Mouse (Mus musculus) spleen, postnatal 4 days (tissue): ENCODE measurements around the gene Ank2.

Source experiments
- DNase-seq, 2 experiments: peaks; one replicate each; pipeline ENCODE4 v3.0.0; 2022; ENCODE audit warnings: low spot score in 2 of 2

Gene Ank2

DNA sequence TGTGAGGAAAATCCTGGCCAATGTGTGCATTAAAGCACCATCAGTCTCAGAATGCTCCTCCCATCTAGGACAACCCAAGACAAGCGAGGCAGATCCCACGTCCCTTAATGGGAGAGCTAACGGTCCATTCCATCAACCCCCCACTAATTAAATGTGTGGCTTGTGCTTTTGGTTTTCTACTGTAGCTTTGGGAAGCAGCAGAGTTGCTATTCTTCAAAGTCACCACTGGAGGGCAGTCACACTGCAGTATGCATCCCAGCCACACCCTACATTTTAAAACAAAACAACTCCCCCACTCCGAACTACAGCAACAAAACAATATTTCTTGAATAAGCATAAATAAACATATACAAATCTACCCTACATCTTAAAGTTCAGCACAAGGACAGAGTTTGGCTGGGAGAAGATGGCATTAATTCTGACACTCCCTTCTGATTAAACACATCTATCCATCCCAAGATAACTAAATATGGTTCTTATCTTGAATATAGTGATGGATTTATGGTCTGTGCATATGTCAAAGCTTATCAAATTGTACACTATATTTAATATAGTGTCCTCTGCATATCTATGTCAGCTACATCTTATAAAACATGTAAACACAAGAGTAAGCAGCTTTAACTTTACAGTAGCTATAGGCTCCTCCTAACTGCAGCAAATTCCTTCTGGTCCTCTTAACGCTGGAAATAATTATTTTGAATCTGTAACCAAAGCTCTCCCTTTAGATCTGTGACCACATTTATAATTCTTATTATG lies 315.0 kb downstream of the Ank2 start:
- no peak for DNase-seq

DNA sequence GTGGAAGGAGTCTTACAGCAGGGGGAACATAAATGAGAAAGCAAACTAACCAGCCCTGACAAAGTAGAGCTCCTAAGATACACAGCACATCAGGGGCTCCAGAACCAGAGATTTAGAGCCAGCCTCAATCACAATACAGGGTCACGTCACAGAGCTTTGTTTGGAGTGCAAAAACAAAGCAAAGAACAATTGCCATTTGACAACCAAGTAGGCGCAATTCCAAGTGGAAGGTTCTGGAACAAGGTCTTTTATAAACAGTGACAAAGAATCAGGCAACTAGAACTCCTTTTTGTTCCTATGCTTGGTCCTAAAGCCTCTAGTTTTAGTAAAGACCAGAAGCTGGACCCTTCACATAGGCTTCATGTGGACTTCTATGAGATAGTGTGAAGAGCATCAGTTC lies 326.5 kb downstream of the Ank2 start:
- no peak for DNase-seq

DNA sequence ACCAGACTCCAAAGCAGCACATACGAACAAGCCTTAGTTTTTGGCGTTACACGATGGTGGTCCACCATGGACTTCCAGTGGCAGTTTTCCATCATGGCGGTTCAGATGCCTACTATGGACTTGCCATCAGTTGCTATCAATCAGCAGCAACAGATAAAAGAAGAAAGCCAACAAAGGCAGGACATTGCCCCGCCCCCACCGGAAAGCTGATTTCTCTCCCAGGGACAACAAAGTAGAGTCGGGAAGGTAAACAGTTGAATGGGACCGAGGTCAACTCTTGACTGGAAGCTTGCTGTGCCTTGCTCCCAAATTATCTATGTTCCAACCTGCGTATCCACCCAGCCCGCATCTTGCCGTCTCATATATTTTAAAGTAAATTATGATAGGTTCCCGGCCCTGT lies 328.9 kb downstream of the Ank2 start:
- DNase-seq = no peak

DNA sequence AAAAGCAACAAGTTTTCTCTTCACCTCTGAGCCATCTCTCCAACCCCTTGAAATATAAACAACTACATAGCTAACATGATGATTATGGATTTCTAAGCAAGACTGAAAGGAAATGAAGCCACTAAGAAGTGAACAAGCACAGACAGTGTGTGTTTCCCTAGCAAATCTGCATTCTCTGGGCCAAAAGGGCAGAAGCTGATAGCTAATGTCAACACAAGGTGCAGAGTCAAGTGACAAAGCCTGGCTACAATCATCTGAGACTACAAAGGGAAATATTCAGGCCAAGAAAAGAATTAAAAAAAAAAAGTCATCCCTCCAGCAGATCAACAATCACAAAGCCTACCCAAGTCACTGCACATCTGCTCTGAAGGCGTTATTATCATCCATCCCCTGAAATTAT lies 330.0 kb downstream of the Ank2 start:
- no peak for DNase-seq

DNA sequence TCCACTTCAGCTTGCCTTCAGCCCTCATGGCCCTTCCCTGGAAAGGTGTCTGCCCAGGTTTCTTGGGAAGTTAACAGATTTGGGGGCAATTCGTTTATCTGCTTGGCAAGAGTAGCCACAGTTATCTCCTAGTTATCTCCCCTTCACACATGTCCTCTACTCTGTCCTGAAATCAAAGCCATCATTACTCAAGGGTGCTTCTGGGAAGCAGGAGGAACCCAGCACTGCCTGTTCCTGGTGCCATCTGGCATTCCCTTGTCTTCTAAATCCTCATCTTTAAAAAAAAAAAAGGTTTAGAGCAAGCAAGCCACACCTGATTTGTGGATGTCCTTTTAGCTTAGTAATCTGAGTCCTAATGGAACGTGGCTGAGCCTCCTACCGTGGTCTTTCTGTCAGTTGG lies 335.4 kb downstream of the Ank2 start:
- no peak for DNase-seq

DNA sequence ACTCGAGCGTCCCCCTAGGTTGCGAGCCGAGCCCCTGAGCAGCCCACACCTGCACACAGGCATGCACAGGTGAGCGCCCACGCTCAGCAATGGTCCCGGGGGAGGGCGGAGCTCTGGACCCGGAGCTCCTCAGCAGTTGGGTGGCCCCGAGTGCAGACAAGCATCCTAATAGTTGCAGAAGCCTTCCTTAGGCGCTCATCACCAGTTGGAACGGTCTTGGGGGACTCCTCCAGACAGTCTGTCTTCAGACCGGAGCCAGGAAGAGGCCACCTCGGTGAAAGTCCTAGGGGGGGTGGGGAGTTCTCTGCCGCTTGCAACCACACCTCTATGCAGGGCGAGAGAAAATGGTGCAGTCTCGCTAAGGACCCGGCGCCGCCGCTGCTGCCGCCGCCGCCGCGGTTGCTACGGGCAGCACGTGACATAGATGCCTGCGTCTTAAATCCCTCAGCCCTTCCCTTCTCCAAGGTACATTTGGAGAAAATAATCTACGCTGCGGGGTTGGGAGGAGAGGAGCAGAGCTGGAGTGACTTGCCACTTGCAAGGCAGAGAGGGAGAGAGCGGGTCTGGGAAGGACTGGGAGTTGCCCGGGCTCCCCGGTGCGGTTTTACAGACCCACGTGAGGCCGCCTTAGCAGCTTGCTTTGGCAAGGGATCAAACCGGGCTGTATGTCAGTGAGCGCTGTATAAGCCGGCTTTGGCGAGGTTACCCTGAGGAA lies 337.0 kb downstream of the Ank2 start:
- DNase-seq = no peak

DNA sequence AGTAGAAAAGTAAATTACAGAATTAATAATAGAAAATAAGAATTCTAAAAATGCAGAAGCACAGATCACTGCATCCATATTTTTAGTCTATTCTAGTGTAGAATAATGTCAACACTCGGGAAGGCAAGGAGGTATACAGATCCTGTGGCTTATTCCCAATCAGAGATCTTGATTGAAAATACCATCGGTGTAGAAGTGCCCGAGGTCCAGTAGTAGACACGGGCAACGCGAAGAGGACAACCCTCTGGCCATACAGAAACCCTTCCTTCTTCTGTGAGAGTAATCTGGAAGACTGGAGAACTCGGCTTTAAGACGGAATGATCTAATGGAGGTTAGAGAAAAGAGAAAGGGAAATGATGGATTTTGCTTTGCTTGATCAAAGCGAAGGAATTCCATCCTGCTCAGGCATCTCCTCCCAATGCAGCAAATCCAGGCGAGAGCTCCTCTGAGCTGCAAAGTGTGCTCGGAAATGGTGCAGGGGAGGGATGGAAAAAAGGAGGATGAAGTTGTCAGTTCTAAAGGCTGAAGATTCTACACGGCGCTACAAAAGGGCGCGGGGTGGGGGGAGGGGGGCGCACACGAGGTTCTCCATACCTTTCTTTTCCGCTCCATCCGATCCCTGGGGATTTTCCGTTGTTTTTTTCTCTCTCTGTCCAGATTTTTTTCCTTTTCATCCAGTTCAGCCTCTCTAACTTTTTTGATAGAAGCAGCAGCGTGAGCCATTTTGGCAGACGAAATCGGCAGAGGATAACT lies 337.9 kb downstream of the Ank2 start:
- DNase-seq = no peak

DNA sequence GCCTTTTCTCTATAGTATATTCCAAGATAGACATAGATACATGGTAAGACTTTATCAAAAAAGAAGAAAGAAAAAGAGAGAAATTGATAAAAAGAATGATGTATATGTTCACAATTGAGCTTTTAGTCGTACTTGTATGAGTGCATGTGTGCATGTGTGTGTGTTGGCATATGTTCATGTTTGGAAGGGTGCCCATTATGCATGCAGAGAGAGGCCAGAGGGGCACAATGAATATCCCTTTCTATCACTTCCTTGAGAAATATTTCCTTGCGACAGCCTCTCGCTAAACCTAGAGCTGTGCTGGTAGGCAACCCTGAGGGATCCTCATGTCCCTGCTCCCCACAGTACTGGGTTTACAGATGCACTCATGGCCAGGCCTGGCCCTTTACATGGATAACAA lies 341.4 kb downstream of the Ank2 start:
- DNase-seq = no peak

DNA sequence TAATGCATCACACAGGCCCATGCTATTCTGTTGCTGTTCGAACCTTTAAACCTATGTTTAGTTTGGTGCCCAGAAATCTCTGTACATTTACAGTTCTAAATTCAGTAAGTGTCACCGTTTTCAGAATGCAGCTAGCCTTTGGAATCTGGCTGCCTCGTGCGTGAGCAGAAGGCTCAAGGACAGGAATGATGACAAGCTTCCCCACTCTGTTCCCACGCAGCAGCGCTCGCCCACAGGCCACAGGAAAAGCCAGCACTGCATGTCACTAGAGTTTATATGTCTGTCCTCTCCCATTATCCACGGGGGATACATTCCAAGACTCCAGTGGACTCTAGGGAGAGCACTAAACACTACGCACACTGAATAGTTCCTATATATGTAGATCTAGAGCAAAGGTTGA lies 343.1 kb downstream of the Ank2 start:
- no peak for DNase-seq

DNA sequence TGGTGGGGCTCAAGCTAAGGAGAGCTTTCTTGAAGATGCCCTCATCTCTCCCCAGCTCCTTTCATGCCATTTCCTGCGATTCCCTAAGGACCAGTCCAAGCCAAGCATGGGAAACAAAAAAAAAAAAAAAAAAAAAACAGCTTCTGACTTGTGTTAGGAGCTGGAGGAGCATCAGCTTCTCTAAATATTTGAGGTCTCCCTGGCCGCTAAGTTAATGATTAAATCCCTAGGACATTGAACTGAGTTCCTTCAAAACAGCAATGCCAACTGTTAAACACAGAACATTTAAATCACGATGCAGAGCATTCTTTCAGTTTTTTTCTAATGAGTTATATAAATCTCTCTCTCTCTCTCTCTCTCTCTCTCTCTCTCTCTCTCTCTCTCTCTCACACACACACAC lies 345.3 kb downstream of the Ank2 start:
- no peak for DNase-seq

DNA sequence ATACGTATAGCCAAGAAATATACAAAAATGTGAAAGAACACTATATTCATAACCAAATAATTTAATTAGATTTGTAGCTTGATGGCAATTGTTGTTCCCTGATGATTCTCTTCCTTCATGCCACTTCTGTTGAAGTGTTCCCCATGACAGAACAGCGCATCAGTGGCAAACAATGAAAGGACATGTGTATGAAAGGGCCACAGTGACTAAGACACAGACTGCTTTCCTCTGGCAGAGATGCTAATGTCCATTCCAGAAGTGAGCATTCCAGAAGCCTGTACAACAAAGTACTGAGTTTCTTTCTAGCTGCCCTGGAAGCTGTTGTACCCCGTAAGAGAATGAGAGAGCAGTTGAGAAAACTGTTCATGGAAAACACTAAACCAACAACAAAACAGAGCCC lies 345.7 kb downstream of the Ank2 start:
- no peak for DNase-seq

DNA sequence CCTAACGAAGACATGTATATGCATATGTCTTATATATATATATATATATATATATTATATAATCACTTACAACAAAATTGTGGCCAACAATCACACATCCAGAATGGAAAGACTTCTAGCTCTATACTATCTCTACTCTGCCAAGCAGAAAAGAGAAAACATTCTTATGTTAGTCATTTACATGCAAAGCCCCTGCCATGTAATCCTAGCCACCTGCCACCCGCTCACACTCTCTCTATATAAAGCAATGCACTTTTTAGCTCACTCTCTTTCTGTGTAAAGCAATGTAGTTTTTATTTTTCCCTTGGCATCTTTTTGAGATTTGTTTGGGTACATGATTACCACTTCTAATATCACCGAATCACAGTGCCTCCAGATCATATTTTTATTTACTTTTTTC lies 350.5 kb downstream of the Ank2 start:
- no peak for DNase-seq

DNA sequence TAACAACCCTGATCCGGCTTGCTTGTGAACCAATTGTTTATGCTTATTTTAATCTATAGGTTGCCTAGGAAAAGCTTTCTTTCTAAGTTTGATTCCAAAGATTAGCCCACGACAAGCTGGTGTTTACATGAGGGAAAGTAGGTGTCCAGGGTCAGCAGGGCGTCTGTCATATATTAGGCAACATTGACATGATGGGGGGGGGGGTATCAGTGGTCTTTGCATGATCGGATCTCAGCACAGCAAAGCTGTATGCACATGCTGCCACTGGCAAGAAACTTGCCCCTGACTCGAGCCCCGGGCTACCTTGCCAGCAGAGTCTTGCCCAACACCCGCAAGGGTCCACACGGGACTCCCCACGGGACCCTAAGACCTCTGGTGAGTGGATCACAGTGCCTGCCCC lies 358.6 kb downstream of the Ank2 start:
- no peak for DNase-seq

DNA sequence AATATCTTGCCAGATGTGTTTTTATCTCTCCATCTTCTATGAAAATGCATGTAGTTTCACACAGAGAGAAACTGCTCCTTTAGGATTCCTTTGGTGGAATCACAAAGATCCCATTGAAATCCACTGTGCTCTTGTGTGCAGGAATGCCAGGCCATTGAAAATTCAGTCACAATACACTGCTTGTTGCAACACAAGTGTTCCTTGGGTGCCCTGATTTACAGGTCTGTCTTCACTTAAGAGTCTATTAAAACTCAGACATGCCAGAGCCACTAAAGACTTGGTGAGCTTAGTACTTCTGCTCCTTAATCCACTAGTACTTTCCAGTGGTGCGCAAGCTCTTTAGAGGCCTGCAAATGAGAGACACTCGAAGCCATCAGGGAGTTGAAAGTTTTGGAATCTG lies 359.5 kb downstream of the Ank2 start:
- DNase-seq = no peak

DNA sequence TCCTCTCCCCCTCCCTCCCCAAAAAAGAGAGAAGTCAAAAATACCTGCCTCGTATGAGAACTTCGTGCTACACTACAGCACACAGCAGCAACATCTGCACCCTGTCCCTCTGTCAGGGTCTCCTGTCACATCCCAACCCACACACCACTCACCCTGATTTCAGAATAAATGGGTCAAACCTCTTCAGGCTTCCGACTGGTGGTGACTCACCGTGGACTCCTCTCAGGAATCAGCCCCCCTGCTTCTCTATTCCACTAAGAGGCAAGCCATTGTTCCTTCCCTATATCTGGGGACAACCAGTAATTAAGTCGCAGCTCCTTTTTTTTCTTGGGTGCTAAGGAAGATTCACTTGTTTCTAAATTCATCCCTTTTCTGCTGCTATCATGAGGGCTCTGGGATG lies 361.6 kb downstream of the Ank2 start:
- DNase-seq = no peak

DNA sequence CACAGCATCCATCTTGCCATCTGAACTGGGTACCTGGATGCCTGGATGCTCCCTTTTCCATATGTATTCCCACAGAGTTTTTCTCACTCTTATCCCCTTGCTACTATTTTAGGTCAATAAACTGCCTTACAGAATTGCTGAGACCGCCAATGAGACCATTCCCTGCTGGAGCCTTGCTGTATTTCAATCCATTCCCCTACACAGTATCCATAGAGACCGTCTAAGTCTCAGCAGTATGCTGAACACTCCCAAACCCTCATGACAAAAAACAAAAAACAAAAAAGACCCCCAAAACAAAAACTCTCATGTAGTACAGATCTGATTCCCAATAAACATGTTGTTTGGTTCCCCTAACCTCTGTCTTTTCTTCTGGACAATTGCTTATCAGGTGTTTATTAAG lies 365.1 kb downstream of the Ank2 start:
- DNase-seq = no peak

DNA sequence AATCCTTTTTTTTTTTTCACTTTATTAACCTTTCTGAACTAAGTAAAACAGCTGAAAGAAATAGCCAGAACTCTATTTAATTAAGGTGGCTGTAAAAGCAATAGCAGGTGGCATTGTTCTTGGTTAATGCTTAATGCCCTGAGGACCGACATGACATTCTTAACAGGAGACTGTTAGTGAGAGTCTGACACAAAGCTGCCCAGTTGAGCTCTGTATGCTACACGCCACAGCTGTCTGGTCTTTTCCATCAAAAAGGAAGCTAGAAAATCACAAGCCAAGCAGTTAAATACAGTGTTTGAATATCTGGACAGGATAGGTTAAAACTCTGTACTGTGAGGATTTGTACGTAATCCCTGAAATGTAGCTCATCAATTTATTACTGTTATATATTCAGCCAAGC lies 368.1 kb downstream of the Ank2 start:
- DNase-seq = no peak

DNA sequence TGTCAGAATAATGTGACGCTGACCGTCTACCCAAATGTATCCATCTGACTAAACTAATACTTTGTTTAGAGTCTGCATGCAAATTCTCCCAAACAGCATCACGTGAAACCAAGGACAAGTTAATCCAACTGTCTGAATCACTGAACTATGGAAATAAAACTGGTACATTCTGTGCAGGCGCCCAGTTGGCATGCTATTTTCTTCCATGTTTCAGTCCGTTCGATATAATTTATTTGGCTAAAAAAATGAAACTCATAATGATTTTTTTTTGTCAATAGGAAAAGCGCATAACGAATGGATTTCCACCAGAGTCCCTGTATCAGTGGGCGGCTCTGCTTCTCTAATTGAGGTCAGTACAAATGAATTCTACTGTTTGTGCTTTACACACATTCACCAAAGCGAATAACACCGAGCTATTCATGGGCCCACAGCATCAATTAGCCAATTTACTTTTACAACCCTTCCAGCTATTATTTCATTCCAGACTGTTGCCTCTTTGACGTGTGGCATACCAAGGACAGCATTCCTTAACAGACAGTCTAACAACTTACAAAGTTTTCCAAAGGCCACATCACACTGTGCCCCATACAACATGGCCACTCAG lies 368.9 kb downstream of the Ank2 start:
- DNase-seq = no peak

DNA sequence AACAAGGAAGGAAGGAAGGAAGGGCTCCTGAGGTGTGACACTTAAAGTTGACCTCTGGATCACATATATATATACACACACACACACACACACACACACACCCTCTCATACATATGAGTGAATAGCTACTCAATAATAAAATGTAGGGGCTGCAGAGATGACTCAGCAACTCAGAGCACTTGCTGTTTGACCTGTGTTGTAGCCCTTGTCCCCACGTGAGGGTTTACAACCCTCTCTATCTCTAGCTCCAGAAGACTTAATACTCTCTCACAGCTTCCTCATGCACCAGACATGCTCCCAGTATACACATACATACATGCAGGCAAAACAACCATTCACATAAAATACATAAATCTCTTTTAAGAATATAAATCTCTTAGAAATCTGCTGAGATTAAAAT lies 369.4 kb downstream of the Ank2 start:
- no peak for DNase-seq

DNA sequence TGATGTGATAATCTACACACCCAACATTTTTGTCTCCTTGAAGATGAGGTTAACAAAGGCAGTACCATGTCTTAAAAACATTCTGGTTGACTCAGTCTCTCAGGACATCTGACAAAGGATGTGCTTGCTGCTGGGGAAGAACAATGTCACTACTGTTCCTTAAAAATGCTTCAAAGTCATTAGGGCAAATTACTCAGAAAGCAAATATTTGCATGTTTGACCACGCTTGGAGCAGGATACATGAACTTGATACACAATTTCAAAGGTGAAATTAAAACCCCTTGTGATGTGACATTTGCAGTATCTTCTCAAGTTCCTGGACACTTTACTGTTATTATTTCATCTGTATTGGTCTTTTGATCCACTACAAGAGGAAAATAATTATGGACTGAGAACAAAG lies 371.5 kb downstream of the Ank2 start:
- no peak for DNase-seq

DNA sequence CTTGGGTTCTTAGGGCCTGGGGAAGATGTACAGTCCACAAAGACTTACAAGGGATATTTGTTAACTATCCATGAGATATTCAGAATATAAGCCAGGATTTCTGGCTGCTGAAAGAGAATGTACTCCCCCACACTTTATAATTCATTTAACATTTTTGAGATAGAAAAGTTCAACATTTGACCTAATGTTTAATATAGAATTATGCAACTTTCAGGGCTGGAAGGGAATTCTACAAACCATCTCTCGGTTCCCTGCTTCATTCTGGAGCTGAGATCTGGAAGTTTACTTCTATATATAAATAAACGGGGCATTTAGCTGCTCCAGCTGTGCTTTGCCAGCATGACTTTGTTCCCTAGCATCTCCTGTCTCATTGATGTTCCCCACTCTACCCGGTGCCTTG lies 372.9 kb downstream of the Ank2 start:
- no peak for DNase-seq

DNA sequence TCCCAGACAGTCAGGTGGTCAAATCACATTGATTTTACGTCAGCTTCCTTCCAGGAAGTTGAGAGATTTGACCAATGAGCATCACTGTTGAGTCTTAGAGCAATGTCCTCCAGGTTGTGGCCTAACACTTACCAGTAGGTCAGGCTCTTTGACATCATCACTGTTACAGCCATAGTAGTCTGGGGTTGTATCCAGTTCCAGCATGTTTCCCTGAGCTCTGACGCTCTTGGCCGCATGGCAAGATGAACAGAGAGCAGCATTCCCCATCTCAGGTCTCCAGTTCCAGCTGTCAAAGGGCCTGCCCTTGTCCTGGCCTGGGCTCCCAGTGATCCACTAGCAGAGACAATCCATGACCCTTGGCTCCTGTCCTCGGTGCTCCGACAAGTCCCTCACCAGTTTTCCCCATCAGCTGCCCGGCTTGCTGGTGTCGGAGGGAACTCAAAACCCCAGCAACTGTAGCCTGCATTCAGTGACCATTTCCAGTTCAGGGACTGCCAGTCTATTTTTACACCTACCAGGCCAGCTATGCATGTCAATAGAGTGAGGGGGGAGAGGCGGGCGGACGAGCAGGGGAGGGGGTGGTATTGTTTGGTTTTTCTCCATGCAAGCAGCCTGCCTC lies 374.7 kb downstream of the Ank2 start:
- no peak for DNase-seq
